Mouse (Mus musculus): ENCODE results near the gene Nrxn1. TPM values are rescaled to one million over a fixed set of nuclear protein-coding genes. Genes with fewer than 3 reads are reported as not detected.

Nrxn1 gene
- polyA plus RNA-seq, 1 experiment = not detected

DNA sequence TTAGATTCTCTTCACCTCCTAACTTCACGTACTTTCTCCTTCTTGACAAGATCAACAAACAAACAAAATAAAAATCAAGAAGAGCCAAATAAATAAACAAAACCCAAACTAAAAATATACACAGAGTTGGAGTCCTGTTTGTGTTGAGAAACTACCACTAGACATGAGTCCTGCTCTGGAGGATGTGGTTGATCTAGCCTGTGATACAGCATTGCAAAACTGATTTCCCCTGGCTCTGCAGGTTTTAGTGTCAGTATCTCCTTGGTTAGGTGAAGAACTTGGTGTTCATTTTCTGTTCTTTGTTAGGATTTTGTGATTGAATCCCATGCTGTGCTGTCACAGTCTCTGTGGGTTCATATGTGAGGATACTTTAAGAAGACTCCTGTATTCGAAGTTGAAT, 963.7 kb downstream of the Nrxn1 start:
- Histone ChIP-seq H3K4me1 (ENCODE audit: control insufficient read depth, insufficient read depth, low read length) (no peaks in the 10 kb centered on the region), H3K4me3 (ENCODE audit: insufficient read depth, low read depth, low read length) (no peak overlapping the region), H3K27ac (ENCODE audit: insufficient read depth, low read depth, low read length) (no peak overlapping the region)
- TF ChIP-seq CTCF (IDR thresholded peaks at IDR 0.05; ENCODE audit: insufficient read depth, low read depth, low read length) (no peak), POLR2A (IDR thresholded peaks at IDR 0.05; ENCODE audit: insufficient read depth, low read depth, low read length) (no peak)
- 82% methylated on average over 2 of the region's 2 CpGs for WGBS

- WGBS = 48% methylated on average over 1 of the region's 1 CpGs
- no peak for TF ChIP-seq POLR2A (IDR thresholded peaks at IDR 0.05; ENCODE audit: insufficient read depth, low read depth, low read length)
- TF ChIP-seq CTCF (IDR thresholded peaks at IDR 0.05; ENCODE audit: insufficient read depth, low read depth, low read length) = no peak
- Histone ChIP-seq H3K4me3 (ENCODE audit: insufficient read depth, low read depth, low read length) (no peak overlapping the region), H3K4me1 (ENCODE audit: control insufficient read depth, insufficient read depth, low read length) (no peaks in the 10 kb centered on the region), H3K27ac (ENCODE audit: insufficient read depth, low read depth, low read length) (no peak overlapping the region)
Observed at GRCm38 (mm10) chr17:90127561-90127960, 965.3 kb downstream of the Nrxn1 start.

- Histone ChIP-seq H3K27ac (ENCODE audit: insufficient read depth, low read depth, low read length) (no peak overlapping the region), H3K4me1 (ENCODE audit: control insufficient read depth, insufficient read depth, low read length) (no peaks in the 10 kb centered on the region), H3K4me3 (ENCODE audit: insufficient read depth, low read depth, low read length) (no peak overlapping the region)
- 70% methylated on average over 5 of the region's 5 CpGs for WGBS
- no peak for TF ChIP-seq POLR2A (IDR thresholded peaks at IDR 0.05; ENCODE audit: insufficient read depth, low read depth, low read length)
- no peak for TF ChIP-seq CTCF (IDR thresholded peaks at IDR 0.05; ENCODE audit: insufficient read depth, low read depth, low read length)
Observed at GRCm38 (mm10) chr17:90122796-90123481, 969.9 kb downstream of the Nrxn1 start.

GRCm38 (mm10) chr17:90116241-90116640, 976.6 kb downstream of the Nrxn1 start:
- TF ChIP-seq CTCF (IDR thresholded peaks at IDR 0.05; ENCODE audit: insufficient read depth, low read depth, low read length) (no peak), POLR2A (IDR thresholded peaks at IDR 0.05; ENCODE audit: insufficient read depth, low read depth, low read length) (no peak)
- Histone ChIP-seq H3K4me1 (ENCODE audit: control insufficient read depth, insufficient read depth, low read length) (no peaks in the 10 kb centered on the region), H3K27ac (ENCODE audit: insufficient read depth, low read depth, low read length) (no peak overlapping the region), H3K4me3 (ENCODE audit: insufficient read depth, low read depth, low read length) (no peak overlapping the region)
- WGBS = 75% methylated on average over 2 of the region's 2 CpGs

GRCm38 (mm10) chr17:90094999-90095398, 997.9 kb downstream of the Nrxn1 start:
- 43% methylated on average over 3 of the region's 3 CpGs for WGBS
- no peak overlapping the region for H3K4me3 ChIP-seq (ENCODE audit: insufficient read depth, low read depth, low read length)
- no peak overlapping the region for H3K27ac ChIP-seq (ENCODE audit: insufficient read depth, low read depth, low read length)
- no peak for TF ChIP-seq CTCF (IDR thresholded peaks at IDR 0.05; ENCODE audit: insufficient read depth, low read depth, low read length)
- no peak for TF ChIP-seq POLR2A (IDR thresholded peaks at IDR 0.05; ENCODE audit: insufficient read depth, low read depth, low read length)
- H3K4me1 ChIP-seq (ENCODE audit: control insufficient read depth, insufficient read depth, low read length) = no peaks in the 10 kb centered on the region

GRCm38 (mm10) chr17:90088314-90088650, 1004.6 kb downstream of the Nrxn1 start:
- Histone ChIP-seq H3K4me1 (ENCODE audit: control insufficient read depth, insufficient read depth, low read length) (no peaks in the 10 kb centered on the region), H3K27ac (ENCODE audit: insufficient read depth, low read depth, low read length) (peak overlapping the region; percentile 88), H3K4me3 (ENCODE audit: insufficient read depth, low read depth, low read length) (peak overlapping the region; percentile 55)
- TF ChIP-seq CTCF (IDR thresholded peaks at IDR 0.05; ENCODE audit: insufficient read depth, low read depth, low read length) = no peak
- TF ChIP-seq POLR2A (IDR thresholded peaks at IDR 0.05; ENCODE audit: insufficient read depth, low read depth, low read length) = peak; percentile 64; the same call in 1 of the 2 replicates
- WGBS = under 1% methylated on average over 12 of the region's 12 CpGs

DNA sequence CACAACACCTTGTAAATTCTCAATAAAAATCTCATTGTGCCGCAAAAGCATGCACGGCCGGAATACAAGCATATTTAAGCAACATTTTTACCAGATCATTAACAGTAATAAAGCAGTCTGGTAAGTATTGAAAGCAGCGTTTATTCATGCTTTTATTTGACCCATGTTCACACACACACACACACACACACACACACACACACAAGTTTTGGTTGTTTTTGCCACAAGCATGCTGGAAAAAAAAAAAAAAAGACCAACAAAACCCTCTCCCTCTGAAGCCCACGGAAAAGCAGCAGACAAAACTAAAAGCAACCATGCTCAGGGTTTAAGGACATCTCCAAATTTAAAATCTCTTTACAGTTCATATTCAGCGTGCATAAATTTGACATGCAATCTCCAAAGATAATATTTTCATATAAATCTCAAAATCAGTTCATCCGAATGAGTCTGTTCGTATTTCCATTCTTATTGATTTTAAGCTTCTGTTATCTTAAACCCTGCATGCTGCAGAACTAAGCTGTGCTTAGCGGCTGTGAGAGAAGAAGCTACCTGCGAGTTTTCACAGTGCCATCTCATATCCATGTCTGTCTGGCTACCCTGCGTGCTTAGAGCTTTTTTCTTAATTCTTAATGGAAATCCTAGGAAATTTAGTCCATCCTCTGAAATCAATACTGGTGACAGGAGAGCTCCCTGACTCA, 1005.1 kb downstream of the Nrxn1 start:
- WGBS = 24% methylated on average over 11 of the region's 11 CpGs

DNA sequence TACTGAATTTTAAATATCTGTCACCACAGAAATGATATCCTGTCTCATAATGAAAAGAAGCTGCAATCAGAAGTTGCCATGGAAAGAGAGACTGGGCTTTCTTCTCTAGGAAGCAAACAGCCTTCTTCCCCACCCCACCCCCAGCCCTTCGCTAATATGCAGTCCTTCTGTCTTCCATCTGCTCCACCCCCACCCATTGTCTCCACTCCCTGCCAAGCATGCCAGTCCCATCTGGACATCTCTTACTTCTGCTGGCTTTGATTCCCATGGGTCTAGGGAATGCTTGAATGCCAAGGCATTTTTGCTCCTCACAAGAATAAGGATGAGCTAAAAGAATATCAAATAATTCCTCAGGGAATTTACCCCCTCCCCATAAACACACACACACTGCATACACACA, 1006.0 kb downstream of the Nrxn1 start:
- TF ChIP-seq POLR2A (IDR thresholded peaks at IDR 0.05; ENCODE audit: insufficient read depth, low read depth, low read length) (no peak), CTCF (IDR thresholded peaks at IDR 0.05; ENCODE audit: insufficient read depth, low read depth, low read length) (no peak)
- H3K4me3 ChIP-seq (ENCODE audit: insufficient read depth, low read depth, low read length) = peak overlapping the region; percentile 24; the same call in 1 of the 2 replicates
- WGBS = 14% methylated on average over 1 of the region's 1 CpGs
- H3K27ac ChIP-seq (ENCODE audit: insufficient read depth, low read depth, low read length) = peak overlapping the region; percentile 85
- no peaks in the 10 kb centered on the region for H3K4me1 ChIP-seq (ENCODE audit: control insufficient read depth, insufficient read depth, low read length)

More for the DNA sequence above, 1005.1 kb downstream of the Nrxn1 start:
- peak overlapping the region; percentile 55 for H3K4me3 ChIP-seq (ENCODE audit: insufficient read depth, low read depth, low read length)
- no peaks in the 10 kb centered on the region for H3K4me1 ChIP-seq (ENCODE audit: control insufficient read depth, insufficient read depth, low read length)
- TF ChIP-seq POLR2A (IDR thresholded peaks at IDR 0.05; ENCODE audit: insufficient read depth, low read depth, low read length) (no peak), CTCF (IDR thresholded peaks at IDR 0.05; ENCODE audit: insufficient read depth, low read depth, low read length) (no peak)
- peak overlapping the region; percentile 88 for H3K27ac ChIP-seq (ENCODE audit: insufficient read depth, low read depth, low read length)

GRCm38 (mm10) chr17:90079003-90079402, 1013.9 kb downstream of the Nrxn1 start:
- no peak overlapping the region for H3K27ac ChIP-seq (ENCODE audit: insufficient read depth, low read depth, low read length)
- WGBS = 38% methylated on average over 6 of the region's 6 CpGs
- no peak overlapping the region for H3K4me3 ChIP-seq (ENCODE audit: insufficient read depth, low read depth, low read length)

More at GRCm38 (mm10) chr17:90079003-90079402, 1013.9 kb downstream of the Nrxn1 start:
- TF ChIP-seq POLR2A (IDR thresholded peaks at IDR 0.05; ENCODE audit: insufficient read depth, low read depth, low read length) (no peak), CTCF (IDR thresholded peaks at IDR 0.05; ENCODE audit: insufficient read depth, low read depth, low read length) (no peak)
- no peaks in the 10 kb centered on the region for H3K4me1 ChIP-seq (ENCODE audit: control insufficient read depth, insufficient read depth, low read length)
